Mouse (Mus musculus) right cerebral cortex, postnatal 10 days (tissue): ENCODE measurements around the gene Crybb1.

ENCODE experiments used
- DNase-seq, 2 experiments: peaks; one replicate each; pipeline ENCODE4 v3.0.0; 2021; ENCODE audit warnings: low spot score in 2 of 2

Crybb1 gene

DNA sequence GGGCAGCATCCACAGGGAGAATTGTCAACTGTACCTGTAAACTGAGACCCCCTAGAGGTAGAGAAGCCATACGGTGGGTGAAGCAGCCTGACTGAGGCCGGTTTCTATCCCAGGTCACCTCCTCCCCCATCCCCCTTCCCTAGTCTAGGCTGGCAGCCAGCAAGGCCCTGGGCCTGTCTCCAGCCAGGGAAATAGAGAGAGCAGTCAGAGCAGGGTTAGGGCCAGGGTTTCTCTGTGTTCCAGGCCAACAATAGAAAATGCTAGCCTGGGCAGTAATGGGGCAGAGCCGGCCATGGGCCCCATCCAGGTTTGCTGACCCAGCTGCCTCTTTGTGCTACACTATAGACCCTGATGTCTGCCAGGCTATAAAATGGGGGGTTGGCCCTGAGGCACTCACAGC, at the start of gene Crybb1:
Crybb1 (plus strand) TSS at position 390 of the 400 bp plus-strand sequence.
- peak; percentile 80 to 84 for DNase-seq

DNA sequence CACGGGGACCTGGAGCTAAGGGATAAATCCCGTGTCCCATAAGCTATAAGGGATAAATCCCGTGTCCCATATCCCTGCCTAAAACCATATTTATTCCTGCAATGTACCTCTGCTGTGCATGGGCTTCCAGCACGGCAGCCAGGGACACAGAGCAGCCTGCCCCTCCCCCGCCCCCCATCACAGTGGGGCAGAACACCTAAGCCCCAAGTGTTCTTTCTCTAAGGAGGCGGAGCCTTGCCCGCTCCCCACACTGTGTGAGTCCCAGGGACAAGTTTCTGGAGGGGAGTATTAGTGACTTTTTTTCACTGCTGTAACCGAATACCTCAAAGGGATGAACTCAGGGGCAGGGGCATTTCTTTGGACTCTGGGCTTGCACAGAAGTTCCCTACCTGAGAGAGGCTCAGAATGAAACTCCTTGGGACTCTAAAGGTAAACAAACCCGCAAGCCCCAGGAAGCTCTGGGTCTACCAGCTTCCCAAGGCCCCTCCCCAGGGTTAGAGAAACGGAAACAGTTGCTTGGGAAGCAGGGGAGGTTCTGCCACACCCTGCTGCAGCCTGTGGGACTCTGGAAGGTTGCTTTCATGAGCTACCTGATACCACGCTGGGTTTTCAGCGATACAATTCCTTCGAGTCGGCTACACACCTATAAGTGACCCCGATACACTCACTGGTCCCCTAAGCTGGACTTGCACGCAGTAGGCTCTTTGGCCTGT, 48.9 kb upstream of the Crybb1 start:
- no peak for DNase-seq

DNA sequence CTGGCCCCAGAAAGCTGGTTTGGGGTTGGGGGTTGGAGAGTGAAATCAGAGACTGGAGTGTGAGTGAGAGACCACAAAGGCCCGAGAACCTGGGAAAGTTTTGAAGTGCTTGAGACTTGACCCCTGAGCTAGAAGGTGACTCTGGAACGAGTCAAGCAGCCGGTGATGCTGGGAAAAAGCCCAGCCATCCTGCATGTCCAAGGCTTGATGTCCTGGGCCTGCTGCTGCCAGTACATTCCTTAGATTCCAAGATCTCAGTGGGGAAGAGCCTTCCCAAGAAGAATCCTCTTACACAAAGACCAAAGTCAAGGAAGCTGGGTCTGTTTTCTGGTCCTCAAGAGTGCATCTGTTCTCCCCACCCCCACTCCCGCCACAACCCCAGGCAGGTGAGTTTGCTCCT, 47.3 kb upstream of the Crybb1 start:
- DNase-seq: no peak

DNA sequence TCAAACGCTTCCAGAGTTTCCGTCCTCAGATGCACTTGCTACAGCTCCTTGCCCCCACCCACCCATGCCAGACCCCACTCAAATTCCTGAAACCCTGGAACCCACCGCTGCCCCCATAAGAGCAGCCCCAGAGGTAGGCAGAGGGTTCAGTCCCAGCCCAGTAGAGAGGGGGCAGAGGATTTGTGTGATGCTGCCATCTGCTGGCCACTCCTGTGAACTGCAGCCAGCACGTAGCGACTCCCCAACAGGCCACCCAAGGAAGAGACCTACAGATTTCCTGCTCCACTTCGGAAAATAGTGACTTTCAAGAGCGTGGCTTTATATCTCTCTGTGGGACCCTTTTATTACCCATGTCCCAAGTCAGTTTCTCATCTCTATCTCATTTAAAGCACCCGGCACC, 45.5 kb upstream of the Crybb1 start:
- peak; percentile 80 to 84 for DNase-seq

DNA sequence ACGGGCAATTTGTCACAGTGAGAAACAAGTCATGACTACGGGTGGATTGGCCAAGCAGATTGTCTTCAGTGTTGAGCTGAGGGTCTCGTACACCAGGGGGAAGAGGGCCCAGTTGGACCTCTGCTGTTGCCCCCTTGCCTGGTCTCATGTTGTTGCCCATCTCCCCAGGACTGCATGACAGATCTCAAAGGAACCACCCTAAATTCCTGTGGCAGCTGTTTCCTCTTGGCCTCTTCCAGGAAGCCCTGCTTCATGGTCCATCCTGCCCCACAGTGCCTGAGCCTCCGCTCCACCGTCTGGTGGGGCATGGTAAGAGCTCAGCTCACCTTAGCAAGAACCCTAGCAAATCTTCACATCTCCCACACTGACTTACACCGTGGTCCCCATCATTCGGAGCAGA, 43.7 kb upstream of the Crybb1 start:
- DNase-seq: peak in 1 of 2 experiments; percentile 40

DNA sequence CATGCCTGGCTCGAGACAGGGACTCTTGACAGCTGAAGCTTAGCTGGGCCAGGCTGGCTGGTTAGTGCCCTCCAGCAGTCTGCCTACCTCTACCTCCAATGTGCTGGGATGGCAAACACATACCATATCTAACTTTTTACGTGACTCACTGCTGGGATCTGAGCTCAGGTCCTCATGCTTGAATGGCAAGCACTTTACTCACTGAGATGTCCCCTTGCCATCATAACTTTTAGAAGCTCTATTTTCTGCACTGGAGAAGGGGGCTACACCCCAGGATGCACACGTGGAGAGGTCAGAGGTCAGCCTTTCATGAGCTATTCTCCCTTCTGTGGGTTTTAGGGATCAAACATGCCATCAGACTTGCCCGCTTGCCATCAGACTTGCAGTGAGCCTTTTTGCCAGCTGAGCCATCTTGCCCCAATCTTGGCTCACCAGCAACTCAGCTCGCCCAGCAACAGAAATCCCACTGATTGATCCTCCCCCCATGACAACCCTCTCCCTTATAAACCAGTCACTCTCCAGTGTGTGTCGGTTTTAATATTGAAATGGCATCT, 42.8 kb upstream of the Crybb1 start:
- peak in 1 of 2 experiments; percentile 64 for DNase-seq

DNA sequence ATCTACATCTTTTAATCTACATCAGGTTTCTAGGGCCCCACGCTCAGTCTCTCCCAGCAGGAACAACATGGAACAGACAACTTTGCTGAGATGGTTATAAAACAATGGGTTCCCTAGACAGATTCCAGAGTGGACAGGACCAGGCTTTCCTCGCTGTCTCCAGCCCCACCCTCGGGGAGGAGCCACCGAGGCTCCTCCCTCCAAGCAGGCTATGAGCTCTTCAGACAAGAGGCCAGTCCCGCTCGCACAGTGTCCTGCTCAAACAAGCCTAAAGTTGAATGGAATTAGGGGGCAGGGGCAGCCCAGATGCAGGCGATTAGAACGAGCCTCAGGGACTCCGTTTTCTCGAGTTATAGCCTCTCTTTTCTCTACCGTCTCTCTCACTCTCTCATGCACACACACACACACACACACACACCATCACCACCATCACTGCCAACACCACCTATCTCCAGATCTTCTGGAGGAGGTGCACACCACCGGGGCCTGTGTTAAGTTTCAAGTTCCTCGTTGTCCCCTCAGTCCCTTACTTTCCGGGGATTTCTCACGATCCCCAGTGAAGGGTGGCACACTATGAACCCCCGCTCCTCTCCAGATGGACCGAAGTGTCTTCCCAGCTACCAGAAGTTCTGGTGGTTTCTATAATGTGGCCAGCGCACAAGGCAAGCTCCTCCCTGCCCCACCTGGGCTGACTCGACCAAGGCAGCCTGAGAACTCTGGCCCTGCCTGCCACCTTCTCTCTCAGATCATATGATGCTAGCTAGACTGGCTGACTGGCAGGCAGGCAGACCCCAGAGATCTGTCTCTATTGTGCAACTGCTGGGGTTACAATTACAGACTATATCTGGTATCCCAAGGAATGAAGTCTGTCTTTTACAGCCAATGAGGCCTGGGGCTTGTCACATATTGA, 42.0 kb upstream of the Crybb1 start:
- DNase-seq: peak; percentile 65 to 72

DNA sequence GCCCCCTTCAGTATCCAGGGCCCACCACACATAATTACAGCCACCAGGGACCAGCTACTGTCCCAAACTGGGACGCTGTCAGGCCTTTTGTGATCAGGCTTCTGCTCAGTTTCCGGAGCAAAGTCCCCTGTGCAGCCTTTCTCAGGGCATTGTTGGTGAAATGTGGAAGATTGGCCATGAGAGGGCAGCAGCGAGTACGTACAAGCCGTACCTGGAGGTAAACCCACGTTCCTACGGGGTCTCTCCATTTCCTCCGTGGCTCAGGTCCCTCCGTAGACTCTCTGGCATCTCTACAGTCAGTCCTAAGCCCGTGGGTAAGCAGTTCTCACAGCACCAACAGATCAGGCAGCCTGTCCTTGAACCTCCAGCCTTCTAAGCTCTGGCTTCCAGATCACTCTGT, 41.2 kb upstream of the Crybb1 start:
- peak; percentile 88 to 89 for DNase-seq

DNA sequence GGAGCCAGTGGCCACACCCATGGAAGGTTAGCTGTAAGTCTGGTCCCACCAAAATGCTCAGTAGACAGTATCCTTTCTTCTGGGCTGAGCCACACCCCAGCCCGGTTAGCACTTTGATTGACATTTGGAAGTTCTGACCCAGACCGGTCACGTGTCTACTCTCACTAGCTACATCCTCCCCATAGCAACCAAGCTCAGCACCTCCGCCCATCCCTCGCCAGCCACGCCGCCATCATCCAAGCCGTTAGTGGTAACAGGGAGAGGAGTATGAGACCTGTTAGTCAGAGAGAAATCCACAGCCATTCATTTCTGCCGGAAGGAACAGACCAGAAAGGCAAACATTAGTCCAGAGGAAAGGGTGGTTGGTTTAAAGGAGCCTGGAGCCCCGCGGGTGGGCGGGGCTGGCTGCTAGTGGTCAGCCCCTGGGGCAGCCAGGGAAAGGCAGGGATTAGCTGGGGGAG, 40.3 kb upstream of the Crybb1 start:
- peak; percentile 78 to 85 for DNase-seq

DNA sequence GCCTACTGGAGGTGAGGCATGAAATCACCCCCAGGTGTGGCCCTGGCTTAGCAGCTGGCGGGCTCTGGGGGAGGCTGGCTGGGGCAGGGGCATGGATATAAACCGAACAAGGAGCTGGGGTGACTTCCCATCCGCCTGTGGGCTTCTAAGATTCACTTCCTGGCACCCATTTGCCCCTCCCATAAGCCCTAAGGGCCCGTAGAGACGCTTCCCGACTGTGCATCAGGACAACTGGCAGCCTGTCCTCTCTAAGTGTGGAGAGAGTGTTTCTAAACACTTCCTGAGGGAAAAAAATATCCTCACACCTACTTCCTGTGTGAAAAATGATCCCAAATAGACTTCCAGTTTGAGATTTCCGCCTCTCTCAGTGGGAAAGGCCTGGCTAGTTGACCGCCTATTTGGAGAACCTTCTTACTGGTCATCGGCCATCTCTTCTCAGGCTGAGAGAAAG, 39.8 kb upstream of the Crybb1 start:
- DNase-seq: peak in 1 of 2 experiments; percentile 72

DNA sequence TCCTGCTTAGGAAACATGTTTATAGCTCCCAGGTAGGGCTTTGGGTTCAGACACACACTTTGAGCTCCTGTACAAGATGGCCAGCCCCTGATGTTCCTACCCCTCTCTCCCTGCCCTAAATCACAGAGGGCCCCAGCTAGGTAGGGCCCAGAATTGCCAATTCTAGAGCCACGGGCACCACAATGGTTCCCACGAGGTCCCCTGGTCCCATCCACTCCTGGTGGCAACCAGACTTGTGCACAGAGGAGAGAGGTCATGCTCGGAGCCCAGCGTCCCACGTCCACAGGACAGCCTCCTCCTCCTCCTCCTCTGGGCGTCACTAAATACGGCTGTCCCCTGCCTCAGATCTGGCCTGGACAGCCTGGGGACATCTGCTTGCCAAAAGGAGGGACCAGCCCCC, 39.3 kb upstream of the Crybb1 start:
- DNase-seq: peak in 1 of 2 experiments; percentile 59

DNA sequence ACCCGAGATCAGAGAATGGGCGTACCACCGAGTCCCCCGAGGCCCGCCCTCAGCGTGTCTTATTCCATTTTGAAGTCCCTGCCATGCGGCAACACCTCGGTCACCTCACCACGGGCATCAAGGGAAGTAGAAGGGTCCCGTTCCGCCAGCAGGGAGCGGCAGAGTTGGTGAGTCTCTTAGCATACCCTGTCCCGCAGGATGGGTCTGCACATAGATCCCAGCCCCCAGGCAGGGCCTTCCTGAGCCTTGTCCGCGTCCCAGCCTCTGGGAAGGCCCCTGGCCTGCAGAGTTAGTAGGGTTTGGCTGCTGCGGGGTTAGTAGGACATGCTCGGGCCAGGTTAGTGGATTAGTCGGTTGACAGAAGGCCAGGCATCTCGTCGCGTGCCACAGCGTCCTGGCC, 38.6 kb upstream of the Crybb1 start:
- DNase-seq: peak in 1 of 2 experiments; percentile 60

DNA sequence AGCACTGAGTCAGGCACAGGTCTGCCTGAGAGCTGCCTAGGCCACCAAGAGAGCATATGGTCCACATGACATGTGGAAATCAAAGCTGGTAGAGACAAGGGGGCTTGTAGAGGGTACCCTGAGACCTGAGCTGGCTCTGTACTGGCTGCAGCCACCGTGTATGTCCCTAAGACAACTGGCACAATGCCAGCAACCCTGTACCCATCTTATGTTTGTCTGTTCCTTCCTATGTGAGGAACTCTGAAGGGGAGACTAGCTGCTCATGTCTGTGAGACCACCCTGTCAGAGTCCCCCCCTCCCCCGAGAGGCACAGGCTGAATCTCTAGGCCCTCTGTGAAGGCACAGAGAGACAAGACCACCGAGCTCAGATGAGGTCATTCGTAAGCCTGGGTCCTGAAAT, 36.9 kb upstream of the Crybb1 start:
- no peak for DNase-seq

DNA sequence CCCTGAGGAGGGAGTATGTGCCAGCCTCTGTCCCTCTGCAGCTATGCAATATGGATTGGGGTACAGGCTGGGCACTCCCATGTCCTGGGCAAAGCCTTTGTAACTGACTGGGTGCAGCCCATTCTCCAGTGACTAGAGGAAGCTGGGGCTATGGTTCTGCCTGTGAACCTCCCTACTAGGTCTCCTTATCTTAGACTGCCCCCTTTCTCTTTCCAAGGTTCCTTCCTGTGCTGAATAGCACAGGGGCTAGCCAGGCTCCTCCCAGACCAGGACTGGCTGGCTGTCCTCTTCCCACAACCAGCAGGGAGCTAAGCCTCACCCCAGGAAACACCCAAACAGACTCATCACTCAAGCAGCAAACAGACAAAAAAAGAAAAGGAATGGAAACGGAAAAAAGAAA, 36.2 kb upstream of the Crybb1 start:
- no peak for DNase-seq

DNA sequence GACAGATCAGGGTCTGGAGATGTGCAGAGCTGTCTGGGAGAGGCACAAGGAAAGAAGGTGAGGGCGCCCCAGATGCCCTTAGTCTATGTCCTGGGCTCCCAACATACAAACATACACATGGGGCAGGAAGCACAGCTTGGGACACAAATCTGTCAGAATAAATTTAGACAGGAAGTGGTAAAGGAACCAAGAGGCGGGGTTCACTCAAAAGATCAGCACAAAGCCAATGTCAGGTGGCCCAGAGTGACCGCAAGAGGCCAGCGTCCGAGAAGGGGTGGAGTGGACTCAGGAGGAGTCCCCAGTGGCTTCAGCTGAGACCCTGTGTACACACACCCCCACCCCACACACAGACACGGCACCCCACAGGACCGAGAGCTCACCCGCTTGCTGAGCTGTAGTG, 35.4 kb upstream of the Crybb1 start:
- no peak for DNase-seq

DNA sequence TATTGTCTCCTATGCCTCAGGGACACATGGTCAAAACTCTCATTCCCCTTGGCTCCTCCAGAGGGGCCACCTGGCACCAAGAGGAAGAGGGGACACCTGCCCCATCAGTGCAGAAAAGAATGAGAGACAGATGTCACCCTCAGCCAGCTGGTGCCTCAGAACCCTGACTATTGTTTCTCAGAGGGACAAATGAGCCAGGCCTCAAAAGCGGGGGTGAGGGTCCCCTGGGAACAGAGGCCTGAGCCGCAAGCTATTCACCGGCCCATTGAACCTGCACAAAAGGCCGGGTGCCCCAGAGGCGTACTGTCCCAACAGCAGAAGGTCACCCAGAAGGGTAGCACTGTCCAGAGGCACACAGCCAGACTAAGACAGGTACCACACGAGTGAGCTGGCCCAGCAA, 30.0 kb upstream of the Crybb1 start:
- DNase-seq: no peak

DNA sequence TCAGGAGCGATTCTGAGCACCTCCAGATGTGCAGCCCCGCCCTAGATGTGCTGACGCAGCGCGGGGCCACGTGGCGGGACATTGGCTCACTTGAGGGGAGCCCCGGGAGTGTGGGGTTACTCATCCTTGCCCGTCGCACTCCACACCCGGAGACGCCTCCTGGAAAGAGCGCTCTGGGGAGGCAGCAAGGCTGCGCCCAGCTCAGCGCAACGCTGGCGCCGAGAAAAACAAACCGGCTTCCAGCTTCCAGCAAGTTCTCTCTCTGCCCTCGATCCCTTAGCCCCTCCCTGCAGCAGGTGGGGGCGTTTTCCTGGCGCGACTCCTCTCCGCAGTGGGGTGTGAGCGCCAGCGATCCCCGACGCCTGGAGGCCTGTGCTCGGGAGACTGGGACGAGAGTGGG, 28.3 kb upstream of the Crybb1 start:
- DNase-seq: peak; percentile 64 to 82

DNA sequence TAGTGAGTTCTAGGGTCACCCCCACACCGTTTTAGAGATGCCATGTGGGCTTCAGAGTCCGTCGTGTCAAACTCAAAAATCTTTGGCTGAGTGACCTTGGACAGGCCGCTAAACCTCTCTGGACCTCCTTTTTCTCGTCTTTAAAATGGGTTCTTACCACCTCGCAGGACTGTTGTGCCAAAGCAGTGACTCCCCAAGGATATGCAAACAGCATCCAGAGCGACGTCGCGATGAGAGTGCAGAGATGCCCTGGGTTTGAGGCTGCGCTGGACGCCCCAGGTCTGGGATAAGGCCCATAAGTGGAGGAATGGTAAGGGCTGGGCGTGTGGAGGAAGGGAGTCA, 27.7 kb upstream of the Crybb1 start:
- no peak for DNase-seq

DNA sequence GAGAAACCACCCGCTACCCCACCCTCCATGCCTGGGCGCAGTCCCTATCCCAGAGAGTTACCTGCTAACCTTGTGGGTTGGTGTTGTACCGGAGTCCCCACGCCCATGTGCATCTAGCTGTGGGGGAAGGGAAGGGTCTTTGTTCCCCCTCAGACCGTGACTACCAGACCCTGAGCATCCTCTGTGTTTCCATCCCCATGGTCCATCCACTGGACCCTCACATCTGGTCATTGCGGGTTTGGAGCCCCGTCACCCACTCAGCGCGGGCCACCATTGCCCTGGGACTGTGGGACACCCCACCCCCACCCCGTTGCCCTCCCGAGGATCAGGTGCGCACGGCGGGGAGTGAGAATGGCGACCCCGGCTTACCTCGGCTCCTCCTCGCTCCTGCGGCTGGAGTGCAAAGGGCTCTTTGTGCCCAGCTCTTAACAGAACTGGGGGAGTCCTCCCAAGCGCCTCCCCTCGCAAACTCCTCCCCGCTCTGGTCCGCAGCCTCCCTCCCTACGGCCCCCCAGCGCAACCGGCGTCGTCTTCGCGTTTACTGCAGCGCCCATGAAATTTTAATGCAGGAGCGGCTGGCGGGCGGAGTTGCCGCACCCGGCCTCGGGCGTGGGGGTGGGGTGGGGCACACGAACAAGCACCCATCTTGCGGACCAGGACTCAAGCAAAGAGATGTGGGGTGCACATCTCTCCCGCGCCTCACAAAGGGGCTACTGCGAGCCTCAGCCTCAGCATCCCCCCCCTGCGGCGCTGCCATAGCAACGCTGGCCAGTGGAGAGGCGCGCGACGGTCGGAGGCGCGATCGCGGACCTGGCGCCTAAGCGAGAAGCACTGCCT, 27.2 kb upstream of the Crybb1 start:
- peak; percentile 86 to 88 for DNase-seq

DNA sequence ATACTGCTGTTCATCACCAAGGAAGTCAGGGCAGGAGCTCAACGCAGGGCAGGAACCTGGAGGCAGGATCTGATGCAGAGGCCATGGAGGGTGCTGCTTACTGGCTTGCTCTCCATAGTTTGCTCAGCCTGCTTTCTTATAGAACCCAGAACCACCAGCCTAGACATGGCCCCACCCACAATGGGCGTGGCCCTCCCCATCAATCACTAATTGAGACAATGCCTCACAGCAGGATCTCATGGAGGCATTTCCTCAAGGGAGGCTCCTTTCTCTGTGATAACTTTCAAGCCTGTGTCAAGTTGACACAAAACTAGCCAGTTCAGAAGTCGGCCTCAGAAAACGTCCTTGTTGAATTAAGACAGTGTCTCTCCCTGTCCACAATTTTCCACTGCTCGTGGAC, 19.8 kb upstream of the Crybb1 start:
- no peak for DNase-seq

DNA sequence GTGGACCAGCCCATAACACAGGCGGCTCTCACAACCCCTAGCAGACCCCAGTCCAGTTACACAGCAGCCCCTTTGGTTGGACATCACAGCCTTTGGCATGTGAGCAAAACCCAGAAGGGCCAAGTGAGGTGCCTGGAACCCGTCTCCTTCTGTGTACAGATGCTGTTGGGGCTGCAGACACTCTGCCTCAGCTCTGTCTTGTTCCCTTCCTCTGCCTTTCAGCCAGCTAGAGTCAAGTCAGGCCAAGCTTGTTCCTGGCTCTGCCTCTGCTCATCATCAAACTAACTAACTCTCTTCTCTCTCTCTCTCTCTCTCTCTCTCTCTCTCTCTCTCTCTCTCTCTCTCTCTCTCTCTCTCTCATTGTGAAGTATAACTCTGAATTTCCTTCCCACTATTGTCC, 19.0 kb upstream of the Crybb1 start:
- DNase-seq: no peak

DNA sequence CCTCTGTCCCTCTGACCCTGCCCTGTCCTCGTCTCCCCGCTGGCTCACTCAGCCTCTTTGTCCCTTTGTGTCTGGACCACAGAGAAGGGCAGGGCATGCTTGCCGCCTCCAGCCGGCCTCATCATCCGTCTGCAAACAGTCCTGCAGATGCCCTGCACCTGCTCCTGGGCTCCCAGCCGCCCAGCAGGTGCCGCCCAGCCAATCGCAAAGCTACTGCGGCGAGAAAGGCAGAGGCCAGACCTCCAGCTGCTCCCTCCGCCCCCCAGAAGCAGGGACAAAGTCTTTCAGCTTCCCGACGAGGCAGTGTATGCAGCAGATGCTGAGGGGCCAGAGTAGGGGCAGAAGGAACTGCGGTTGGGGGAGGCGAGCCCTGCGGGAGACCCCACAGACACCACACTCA, 18.2 kb upstream of the Crybb1 start:
- no peak for DNase-seq
